Mouse (Mus musculus) forebrain, postnatal 0 days (tissue): Measurements from ENCODE around the gene Rab21. TPM values are rescaled to one million over a fixed set of nuclear protein-coding genes. Genes with fewer than 3 reads are reported as not detected.

Source experiments
- ATAC-seq: fragments of 200-750 bp; cut with Nextera tagmentation; 2 replicates; pipeline ENCODE4 v1.8.0; 2017; ENCODE audit warnings: mild to moderate bottlenecking, moderate library complexity
- DNase-seq: peaks from one replicate; pipeline ENCODE4 v3.0.0-alpha.2; 2015
- H3K27ac ChIP-seq: fragments of 300-500 bp; sonication (generic); 2 replicates; pipeline ENCODE4 v1.5.1; 2014; ENCODE audit warnings: low read depth, mild to moderate bottlenecking, antibody characterized with exemption, low read length, moderate library complexity, mixed read lengths
- H3K27me3 ChIP-seq: fragments of 300-500 bp; sonication (generic); 2 replicates; pipeline ENCODE4 v1.6.1; 2014; ENCODE audit warnings: mild to moderate bottlenecking, low read length, mixed read lengths; ENCODE audit not compliant: insufficient read depth
- H3K36me3 ChIP-seq: fragments of 300-500 bp; sonication (generic); 2 replicates; pipeline ENCODE4 v1.6.1; 2014; ENCODE audit warnings: mild to moderate bottlenecking, moderate library complexity; ENCODE audit not compliant: insufficient read depth
- H3K4me1 ChIP-seq: fragments of 300-500 bp; sonication (generic); 2 replicates; pipeline ENCODE4 v1.6.1; 2014; ENCODE audit warnings: antibody characterized with exemption; ENCODE audit not compliant: insufficient read depth
- H3K4me2 ChIP-seq: fragments of 300-500 bp; sonication (generic); 2 replicates; pipeline ENCODE4 v1.6.1; 2014; ENCODE audit warnings: low read depth, mild to moderate bottlenecking, moderate library complexity
- H3K4me3 ChIP-seq: fragments of 300-500 bp; sonication (generic); 2 replicates; pipeline ENCODE4 v1.5.1; 2014; ENCODE audit warnings: low read depth, low read length, mixed read lengths
- H3K9ac ChIP-seq: fragments of 300-500 bp; sonication (generic); 2 replicates; pipeline ENCODE4 v1.6.1; 2014; ENCODE audit warnings: mild to moderate bottlenecking
- H3K9me3 ChIP-seq: fragments of 300-500 bp; sonication (generic); 2 replicates; pipeline ENCODE4 v1.6.1; 2016; ENCODE audit warnings: low read length
- CTCF ChIP-seq: sonication (generic); IDR thresholded peaks from 2 replicates; pipeline ENCODE4 v1.5.1; 2016; ENCODE audit warnings: antibody characterized with exemption, control low read depth, low read depth
- WGBS: fragments of 180-500 bp; shearing (Covaris S2); extraction: QIAGEN DNeasy Blood & Tissue Kit; methylation state at CpG from one replicate; pipeline ENCODE4 v1.1.7; 2014; 5-methylcytosine and 5-hydroxymethylcytosine counted together
- polyA plus RNA-seq: library from polyadenylated mRNA; unstranded; fragments of >200 nt; fragmentation: Nextera tagmentation; extraction: Ambion mirVana; gene quantifications from 2 replicates; pipeline ENCODE4 v1.2.1, GENCODE M21; 2015
- total RNA-seq: library from RNA; depleted of rRNA; stranded (reverse); fragments of >200 nt; gene quantifications from 2 replicates; pipeline ENCODE4 v1.2.3, GENCODE M21; 2014

Gene Rab21
- total and polyA plus RNA-seq, 2 experiments from 2014 or later: 14.8 to 34.7 TPM

GRCm38 (mm10) chr10:115346444-115346843 is 31.1 kb upstream of the Rab21 start:
- Histone ChIP-seq H3K9me3 (no peaks in the 10 kb centered on the region), H3K9ac (no peak overlapping the region), H3K27ac (no peak overlapping the region), H3K4me1 (no peaks in the 10 kb centered on the region), H3K4me3 (no peak overlapping the region), H3K27me3 (no peaks in the 10 kb centered on the region), H3K36me3 (peaks cover 29% of the 10 kb centered on the region), H3K4me2 (no peak overlapping the region)
- ATAC-seq (no peak), DNase-seq (no peak)
- no peak for TF ChIP-seq CTCF

- Histone ChIP-seq H3K4me2 (no peak overlapping the region), H3K36me3 (peaks cover 42% of the 10 kb centered on the region), H3K4me1 (no peaks in the 10 kb centered on the region), H3K9me3 (no peaks in the 10 kb centered on the region), H3K27ac (no peak overlapping the region), H3K27me3 (no peaks in the 10 kb centered on the region), H3K9ac (no peak overlapping the region), H3K4me3 (no peak overlapping the region)
- WGBS: 89% methylated on average over 4 of the region's 4 CpGs
- TF ChIP-seq CTCF: no peak
- DNase-seq (no peak), ATAC-seq (no peak)
Observed at GRCm38 (mm10) chr10:115342771-115343425, 27.5 kb upstream of the Rab21 start.

GRCm38 (mm10) chr10:115339820-115340328 is 24.5 kb upstream of the Rab21 start:
- H3K9me3 ChIP-seq: no peaks in the 10 kb centered on the region
- WGBS: 96% methylated on average over 7 of the region's 7 CpGs
- peaks cover 38% of the 10 kb centered on the region for H3K36me3 ChIP-seq
- TF ChIP-seq CTCF: no peak
- ATAC-seq (no peak), DNase-seq (no peak)
- no peak overlapping the region for H3K4me3 ChIP-seq
- no peak overlapping the region for H3K4me2 ChIP-seq
- no peak overlapping the region for H3K27ac ChIP-seq
- no peaks in the 10 kb centered on the region for H3K4me1 ChIP-seq
- H3K9ac ChIP-seq: no peak overlapping the region
- no peaks in the 10 kb centered on the region for H3K27me3 ChIP-seq

- no peak overlapping the region for H3K27ac ChIP-seq
- H3K9ac ChIP-seq: no peak overlapping the region
- DNase-seq: no peak
- whole genome bisulfite sequencing: 90% methylated on average over 4 of the region's 4 CpGs
- no peak overlapping the region for H3K4me3 ChIP-seq
- no peaks in the 10 kb centered on the region for H3K27me3 ChIP-seq
- H3K36me3 ChIP-seq: peaks cover 16% of the 10 kb centered on the region
- H3K9me3 ChIP-seq: no peaks in the 10 kb centered on the region
- ATAC-seq: no peak
- H3K4me2 ChIP-seq: no peak overlapping the region
- no peaks in the 10 kb centered on the region for H3K4me1 ChIP-seq
- no peak for TF ChIP-seq CTCF
Observed at GRCm38 (mm10) chr10:115336901-115337300, 21.5 kb upstream of the Rab21 start.

- no peak overlapping the region for H3K4me2 ChIP-seq
- no peaks in the 10 kb centered on the region for H3K9me3 ChIP-seq
- H3K27me3 ChIP-seq: no peaks in the 10 kb centered on the region
- no peak for TF ChIP-seq CTCF
- H3K4me3 ChIP-seq: no peak overlapping the region
- DNase-seq (peak; percentile 14), ATAC-seq (peak; percentile 48)
- H3K27ac ChIP-seq: no peak overlapping the region
- H3K9ac ChIP-seq: no peak overlapping the region
- no peaks in the 10 kb centered on the region for H3K4me1 ChIP-seq
- 67% methylated on average over 9 of the region's 9 CpGs for WGBS
- no peaks in the 10 kb centered on the region for H3K36me3 ChIP-seq
Observed at GRCm38 (mm10) chr10:115333528-115333927, 18.1 kb upstream of the Rab21 start.

- no peak overlapping the region for H3K9ac ChIP-seq
- no peak overlapping the region for H3K4me3 ChIP-seq
- TF ChIP-seq CTCF: no peak
- no peak overlapping the region for H3K4me2 ChIP-seq
- WGBS: 83% methylated on average over 4 of the region's 4 CpGs
- DNase-seq (no peak), ATAC-seq (no peak)
- no peak overlapping the region for H3K27ac ChIP-seq
- no peaks in the 10 kb centered on the region for H3K36me3 ChIP-seq
- no peaks in the 10 kb centered on the region for H3K4me1 ChIP-seq
- H3K27me3 ChIP-seq: no peaks in the 10 kb centered on the region
- H3K9me3 ChIP-seq: no peaks in the 10 kb centered on the region
Observed at GRCm38 (mm10) chr10:115332997-115333396, 17.6 kb upstream of the Rab21 start.

GRCm38 (mm10) chr10:115332420-115332952 is 17.1 kb upstream of the Rab21 start:
- no peak overlapping the region for H3K27ac ChIP-seq

More at GRCm38 (mm10) chr10:115332420-115332952, 17.1 kb upstream of the Rab21 start:
- Histone ChIP-seq H3K9ac (no peak overlapping the region), H3K27me3 (no peaks in the 10 kb centered on the region), H3K4me2 (no peak overlapping the region), H3K36me3 (no peaks in the 10 kb centered on the region), H3K4me1 (no peaks in the 10 kb centered on the region), H3K9me3 (no peaks in the 10 kb centered on the region), H3K4me3 (no peak overlapping the region)
- 87% methylated on average over 8 of the region's 8 CpGs for WGBS
- DNase-seq (no peak), ATAC-seq (no peak)
- no peak for TF ChIP-seq CTCF
